Mouse (Mus musculus) ovary, postnatal 10 days (tissue): ENCODE results near the gene Prmt2.
A peak's percentile ranks its signal among the peaks of the same experiment; 100 is the strongest.

Experiments
- DNase-seq: peaks from one replicate; pipeline ENCODE4 v3.0.0; 2022; ENCODE audit warnings: low spot score

Gene Prmt2

DNA sequence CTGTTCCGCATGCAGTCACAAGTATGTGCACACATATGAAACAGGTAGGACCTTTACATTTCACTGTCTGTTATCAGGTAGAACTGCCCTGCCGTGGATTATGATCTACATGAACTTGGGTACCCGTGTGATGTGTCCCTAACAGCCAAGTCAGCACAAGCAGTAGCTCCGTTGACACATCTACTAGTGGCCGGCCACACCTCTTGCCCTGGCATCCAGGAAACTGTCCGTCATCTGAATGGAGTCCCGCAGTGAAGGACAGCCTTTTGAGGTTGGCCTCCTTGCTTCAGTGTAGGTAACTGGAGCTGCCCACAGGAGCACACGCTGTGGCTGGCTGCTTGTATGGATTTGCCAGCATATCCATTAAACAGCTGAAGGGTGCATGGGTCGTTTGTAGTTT lies 19.4 kb downstream of the Prmt2 start:
- DNase-seq, result no peak

DNA sequence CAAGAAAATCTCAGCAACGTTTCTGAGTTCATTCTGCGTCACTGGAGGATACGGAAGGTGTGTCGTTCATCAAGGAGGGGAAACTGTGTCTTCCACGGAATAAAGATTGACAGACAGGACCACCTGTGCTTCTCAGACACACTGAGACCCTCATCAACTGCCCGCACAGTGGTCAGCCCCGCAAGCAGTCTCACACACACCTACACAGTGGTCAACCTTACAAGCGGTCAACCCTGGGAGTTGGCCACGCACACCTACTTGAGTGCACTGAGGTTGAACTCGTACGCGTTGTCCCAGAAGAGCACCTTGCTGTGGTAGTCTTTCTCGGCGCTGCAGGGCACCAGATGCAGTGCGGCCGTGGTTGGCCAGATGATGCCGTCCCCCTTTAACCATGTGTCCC lies 20.6 kb downstream of the Prmt2 start:
- DNase-seq, result no peak

DNA sequence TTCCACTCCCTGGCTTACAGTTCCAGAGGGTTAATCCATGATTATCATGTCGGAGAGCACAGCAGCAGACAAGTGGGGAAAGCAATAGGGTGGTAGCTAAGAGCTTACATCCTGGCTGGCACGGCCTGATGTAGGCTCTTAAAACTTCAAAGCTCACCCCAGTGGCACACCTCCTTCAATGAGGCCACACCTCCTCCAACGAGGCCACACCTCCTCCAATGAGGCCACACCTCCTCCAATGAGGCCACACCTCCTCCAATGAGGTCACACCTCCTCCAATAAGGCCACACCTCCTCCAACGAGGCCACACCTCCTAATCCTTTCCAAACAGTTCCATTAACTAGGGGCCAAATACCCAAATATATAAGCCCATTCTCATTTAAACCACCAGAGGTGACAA lies 23.5 kb downstream of the Prmt2 start:
- no peak for DNase-seq

DNA sequence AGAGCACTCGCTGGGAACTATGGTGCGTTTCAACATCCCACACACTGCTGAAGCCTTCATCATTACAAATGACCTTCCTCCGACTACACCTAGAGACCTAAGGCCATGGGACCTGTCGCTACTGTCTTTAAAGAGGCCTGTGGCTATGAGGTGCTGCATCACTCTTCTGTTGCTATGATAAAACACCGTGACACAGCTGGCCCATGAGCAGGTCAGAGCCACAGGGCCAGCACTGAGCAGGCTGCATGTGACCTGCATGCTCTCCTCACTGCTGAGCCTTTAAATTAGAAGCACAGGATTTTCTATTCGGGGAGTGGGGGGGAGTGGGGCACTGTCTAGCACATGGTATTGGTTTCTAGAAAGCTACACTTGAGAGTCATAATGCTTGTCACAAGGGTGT lies 25.5 kb downstream of the Prmt2 start:
- no peak for DNase-seq

DNA sequence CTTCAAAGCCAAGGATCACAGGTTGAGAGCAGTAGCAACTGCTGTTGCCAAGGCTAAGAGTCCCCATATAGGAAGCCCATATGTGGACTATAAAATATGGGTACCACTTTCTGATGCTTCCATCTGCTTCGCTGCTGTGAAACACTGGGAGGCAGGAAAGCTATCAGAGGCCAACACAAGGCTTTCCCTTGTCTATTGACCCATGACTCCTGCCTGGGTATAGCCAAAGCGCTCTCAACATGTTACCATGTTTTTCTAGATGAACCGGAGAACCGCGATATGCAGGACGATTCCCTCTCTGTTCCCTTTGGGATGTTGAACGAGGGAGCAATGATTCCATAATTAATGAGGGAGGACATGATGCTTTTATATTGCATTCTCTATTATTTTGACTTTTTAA lies 26.9 kb downstream of the Prmt2 start:
- DNase-seq, result no peak

DNA sequence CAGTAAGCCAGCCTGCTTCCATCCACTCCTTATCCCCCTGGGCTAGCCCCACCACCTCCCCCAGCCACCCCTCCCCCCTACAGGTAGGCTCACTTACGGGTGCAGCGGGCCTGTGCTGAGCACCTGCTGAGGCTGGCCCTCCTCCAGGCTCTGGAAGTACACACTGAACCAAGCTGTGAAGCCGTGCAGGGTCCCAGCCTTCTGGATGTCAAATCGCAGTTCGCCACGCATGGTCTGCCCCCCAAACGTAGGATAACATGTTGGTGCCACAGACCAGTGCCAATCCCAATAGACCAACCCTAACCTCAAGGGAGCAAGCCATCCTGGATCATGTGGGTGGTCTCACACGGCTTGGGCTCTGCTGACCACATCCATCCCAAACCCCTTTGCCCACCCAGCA lies 28.4 kb downstream of the Prmt2 start:
- no peak for DNase-seq

DNA sequence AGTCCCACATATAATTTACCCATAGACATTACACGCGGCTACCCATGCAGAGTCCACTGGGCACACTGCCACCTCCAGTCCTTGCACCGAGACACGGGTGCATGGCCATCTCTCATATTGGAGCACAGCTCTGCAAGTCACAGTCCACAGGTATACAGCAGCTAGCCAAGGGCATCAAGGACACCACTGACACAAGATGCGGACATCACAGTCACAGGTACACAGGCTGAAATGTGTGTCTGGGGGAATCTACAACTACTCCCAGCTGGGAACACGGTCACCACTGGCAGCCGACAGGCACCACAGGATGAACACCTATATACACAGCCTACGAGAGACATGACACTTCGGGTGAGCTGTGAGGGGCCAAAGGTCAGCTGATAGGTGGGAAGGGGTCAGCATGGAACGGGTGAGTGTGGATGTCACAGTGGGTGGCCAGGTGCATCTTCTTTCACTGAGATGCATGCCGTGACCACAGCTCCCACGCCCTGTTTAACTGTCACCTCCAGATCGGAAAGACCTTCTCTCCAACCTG lies 30.3 kb downstream of the Prmt2 start:
- no peak for DNase-seq

DNA sequence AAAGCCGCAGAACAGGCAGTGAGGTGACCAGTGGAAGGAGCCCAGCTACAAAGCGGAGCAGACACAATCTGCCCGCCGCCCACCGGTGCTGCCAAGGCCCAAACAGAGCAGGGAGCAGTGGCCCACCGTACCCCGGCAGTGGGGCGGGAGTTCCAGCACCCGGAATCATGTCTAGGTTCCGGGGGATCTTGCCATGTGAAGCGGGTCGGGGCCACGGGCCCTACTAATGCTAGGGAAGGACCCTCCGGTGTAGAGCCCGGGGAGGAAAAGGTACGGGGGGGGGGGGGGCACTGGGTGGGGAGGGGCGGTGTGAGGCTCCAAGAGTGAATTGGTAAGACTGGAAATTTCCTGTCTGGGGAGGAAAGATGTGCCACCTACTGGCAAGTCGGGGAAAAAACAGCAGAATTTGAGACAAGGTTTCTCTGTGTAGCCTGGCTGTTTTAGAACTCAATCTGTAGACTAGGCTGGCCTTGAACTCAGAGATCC lies 33.8 kb downstream of the Prmt2 start:
- DNase-seq, result no peak

DNA sequence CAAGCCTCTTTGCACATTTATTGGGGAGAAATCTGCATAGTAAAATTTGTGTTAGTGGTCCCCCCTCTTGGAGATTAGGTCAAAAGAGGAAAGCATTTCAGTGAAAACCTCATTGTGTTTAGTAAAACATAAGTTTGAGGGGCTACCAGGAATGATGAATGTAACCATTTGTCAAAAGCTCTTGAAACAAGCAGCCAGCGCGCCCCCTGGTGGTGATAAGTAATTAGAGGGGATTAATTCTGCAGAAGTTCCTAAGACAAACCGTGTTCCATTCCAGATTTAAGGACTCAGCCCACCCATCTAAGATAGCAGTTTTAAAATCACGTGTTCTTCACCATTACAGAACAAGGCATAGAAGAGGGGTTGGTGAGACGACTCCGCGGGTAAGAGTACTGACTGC lies 35.7 kb downstream of the Prmt2 start:
- DNase-seq, result peak; percentile 56

DNA sequence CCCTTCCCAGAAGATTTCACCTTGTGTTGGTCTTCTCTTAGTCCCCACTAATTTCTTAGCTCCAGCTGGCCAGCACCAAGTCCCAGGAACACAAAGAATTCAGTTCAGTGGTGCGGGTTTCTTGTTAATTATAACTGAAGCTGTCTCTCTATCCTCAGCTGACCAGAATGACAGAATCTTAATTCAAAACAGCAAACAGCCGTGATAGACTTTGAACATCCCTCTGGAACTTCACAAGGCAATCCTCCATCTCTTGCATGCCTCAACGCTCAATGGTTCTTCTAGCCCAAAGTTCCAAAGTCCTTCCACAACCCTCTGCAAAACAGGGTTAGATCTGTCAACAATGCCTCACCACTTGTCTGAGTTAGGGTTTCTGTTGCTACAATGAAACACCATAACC lies 36.2 kb downstream of the Prmt2 start:
- DNase-seq, result no peak

DNA sequence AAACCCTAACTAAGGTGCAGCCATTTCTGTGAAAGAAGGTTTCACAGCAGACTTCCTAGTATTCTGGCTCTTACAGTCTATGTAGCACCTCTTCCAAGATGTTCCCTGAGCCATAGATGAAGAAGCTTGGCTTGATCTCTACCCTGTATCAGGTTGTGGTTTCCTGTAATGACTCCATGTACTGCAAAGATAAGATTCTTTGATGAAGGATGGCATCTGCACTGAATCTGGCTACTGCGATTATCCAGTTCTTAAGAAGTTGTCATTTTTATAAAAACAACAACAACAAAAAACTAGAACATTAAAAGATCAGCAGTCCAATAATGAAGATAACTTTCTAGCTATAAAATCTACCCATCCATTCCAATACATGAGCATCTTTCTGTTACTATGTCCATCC lies 49.7 kb downstream of the Prmt2 start:
- no peak for DNase-seq

DNA sequence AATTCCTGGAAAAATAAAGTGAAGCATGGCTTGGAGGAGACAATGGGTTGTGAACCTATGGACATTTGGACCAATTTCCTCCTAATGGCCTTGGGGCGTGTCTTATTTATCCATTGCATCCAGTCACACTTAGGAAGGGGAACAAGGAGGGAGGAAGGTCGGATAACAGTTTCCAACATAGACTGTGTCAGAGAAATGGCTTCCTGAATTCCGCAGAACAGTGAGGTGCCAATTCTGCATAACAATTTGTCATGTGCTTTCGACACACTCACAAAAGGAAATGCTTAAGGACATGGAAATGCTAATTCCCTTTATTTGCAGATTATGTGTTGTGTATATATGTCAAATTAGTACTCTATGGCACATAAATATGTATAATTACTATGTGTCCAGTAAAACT lies 52.4 kb downstream of the Prmt2 start:
- no peak for DNase-seq

DNA sequence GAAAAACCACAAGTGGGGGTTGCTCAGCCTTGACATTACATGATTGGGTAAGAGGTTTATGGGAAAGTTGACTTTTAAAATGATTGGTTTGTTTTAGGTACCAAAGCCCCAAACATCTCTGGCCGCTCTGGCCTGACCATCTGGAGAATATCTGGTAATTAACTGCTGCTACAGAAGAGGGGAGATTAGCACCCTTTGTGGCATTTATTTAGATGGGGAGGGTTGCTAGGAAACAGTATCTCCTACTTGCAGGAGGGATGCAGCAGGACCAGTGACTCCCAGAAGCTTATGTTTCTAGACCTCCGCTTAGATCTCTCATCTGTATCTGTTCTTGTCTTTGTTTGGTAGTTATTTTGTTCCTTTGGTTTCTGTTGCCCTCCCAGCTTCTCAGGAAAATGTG lies 62.8 kb downstream of the Prmt2 start:
- no peak for DNase-seq

DNA sequence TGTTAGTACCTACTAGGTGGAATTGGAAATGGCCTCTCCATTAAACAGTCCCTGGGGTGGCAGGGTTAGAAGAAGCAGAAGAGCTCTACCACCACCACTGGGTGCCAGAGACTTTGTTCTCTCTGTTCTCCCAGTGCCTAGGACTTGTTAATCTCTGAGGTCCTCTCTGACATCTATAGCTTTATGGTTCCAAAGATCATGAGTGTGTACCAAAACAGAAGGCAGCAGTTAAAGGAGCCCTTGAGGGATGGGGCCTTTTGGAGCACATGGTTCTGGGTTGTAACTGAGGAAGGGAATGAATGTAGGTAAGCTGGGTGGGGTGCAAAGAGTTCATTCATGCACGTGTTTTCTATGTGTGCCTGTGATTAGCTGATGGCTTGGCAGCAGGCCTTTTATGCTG lies 79.7 kb downstream of the Prmt2 start:
- DNase-seq, result no peak

DNA sequence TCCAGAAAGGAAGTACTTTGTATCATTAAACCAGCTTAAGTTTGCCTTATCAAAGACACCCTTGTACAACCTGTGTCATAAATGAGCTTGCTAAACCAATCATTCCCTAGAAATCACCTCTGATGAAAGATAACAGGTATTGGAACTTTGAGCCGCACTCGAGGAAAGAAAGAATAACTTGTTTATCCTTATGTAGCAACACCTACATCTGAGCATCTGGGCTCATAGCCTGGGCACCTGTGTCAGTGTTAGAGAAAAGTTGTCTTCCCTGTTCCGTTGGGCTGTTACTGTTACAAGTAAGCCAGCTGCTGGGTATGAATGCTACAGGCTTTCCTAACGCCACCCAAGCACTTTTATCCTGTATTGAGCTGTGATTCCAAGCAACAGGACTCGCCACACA lies 80.1 kb downstream of the Prmt2 start:
- DNase-seq, result no peak
